Mouse (Mus musculus) liver, embryonic 14.5 days (tissue): Measurements from ENCODE around the gene Ndufaf3. TPM values are rescaled to one million over a fixed set of nuclear protein-coding genes. Genes with fewer than 3 reads are reported as not detected.

ENCODE experiments used
- ATAC-seq: fragments of 200-750 bp; cut with Nextera tagmentation; 2 replicates; pipeline ENCODE4 v1.8.0; 2017; ENCODE audit warnings: moderate number of reproducible peaks, mild to moderate bottlenecking, moderate library complexity; ENCODE audit not compliant: insufficient read depth
- DNase-seq, 3 experiments: peaks; one replicate each; pipeline ENCODE4 v3.0.0-alpha.2; 2012 to 2013; ENCODE audit warnings: low read depth in 3 of 3, low spot score in 3 of 3
- H3K27ac ChIP-seq: fragments of 300-500 bp; sonication (generic); 2 replicates; pipeline ENCODE4 v1.5.1; 2014; ENCODE audit warnings: moderate library complexity, mild to moderate bottlenecking, control low read depth, inconsistent platforms
- H3K27me3 ChIP-seq: fragments of 300-500 bp; sonication (generic); 2 replicates; pipeline ENCODE4 v1.6.1; 2014; ENCODE audit warnings: mild to moderate bottlenecking, low read length, moderate library complexity; ENCODE audit not compliant: control insufficient read depth, insufficient read depth
- H3K36me3 ChIP-seq: fragments of 300-500 bp; sonication (generic); replicated peaks from 2 replicates; pipeline ENCODE4 v1.6.1; 2014; ENCODE audit warnings: low read depth; ENCODE audit not compliant: control insufficient read depth, insufficient read depth
- H3K4me1 ChIP-seq, 2 experiments: fragments of 200-500 bp in 1 of 2; fragments of 300-500 bp in 1 of 2; sonication (generic) in 1 of 2; replicated peaks; 2 replicates each; pipeline ENCODE4 v1.6.1; 2012 to 2014; ENCODE audit warnings: antibody characterized with exemption in 1 of 2, inconsistent platforms in 1 of 2, low read length in 1 of 2; ENCODE audit not compliant: control insufficient read depth in 2 of 2, insufficient read depth in 2 of 2
- H3K4me2 ChIP-seq: fragments of 300-500 bp; sonication (generic); 2 replicates; pipeline ENCODE4 v1.6.1; 2014; ENCODE audit warnings: low read depth, mild to moderate bottlenecking, control low read depth, moderate library complexity
- H3K4me3 ChIP-seq, 2 experiments: fragments of 200-500 bp in 1 of 2; fragments of 300-500 bp in 1 of 2; sonication (generic) in 1 of 2; 2 replicates each; pipeline ENCODE4 v1.5.1; 2012 to 2014; ENCODE audit warnings: low read depth in 2 of 2, low read length in 2 of 2, mild to moderate bottlenecking in 2 of 2, control low read depth in 1 of 2, inconsistent platforms in 1 of 2, moderate library complexity in 1 of 2; ENCODE audit not compliant: insufficient read depth in 1 of 2
- H3K9ac ChIP-seq: fragments of 300-500 bp; sonication (generic); replicated peaks from 2 replicates; pipeline ENCODE4 v1.6.1; 2014; ENCODE audit warnings: mild to moderate bottlenecking, control low read depth, moderate library complexity
- H3K9me3 ChIP-seq: fragments of 300-500 bp; sonication (generic); 2 replicates; pipeline ENCODE4 v1.6.1; 2016; ENCODE audit warnings: low read length, mixed read lengths; ENCODE audit not compliant: control insufficient read depth
- CTCF ChIP-seq: IDR thresholded peaks from 2 replicates; pipeline ENCODE4 v1.5.1; 2016; ENCODE audit warnings: antibody characterized with exemption, low read depth, control low read depth
- EP300 ChIP-seq: IDR thresholded peaks from 2 replicates; pipeline ENCODE4 v1.6.1; 2016; ENCODE audit warnings: antibody characterized with exemption, low read depth
- WGBS: fragments of 180-500 bp; shearing (Covaris S2); extraction: QIAGEN DNeasy Blood & Tissue Kit; methylation state at CpG from one replicate; pipeline ENCODE4 v1.1.7; 2014; ENCODE audit not compliant: insufficient replicate concordance; 5-methylcytosine and 5-hydroxymethylcytosine counted together
- polyA plus RNA-seq, 2 experiments: library from polyadenylated mRNA; depleted of rRNA in 1 of 2; stranded (reverse) in 1 of 2; unstranded in 1 of 2; fragments of >200 nt; fragmentation: Nextera tagmentation in 1 of 2; extraction: Ambion mirVana in 1 of 2; gene quantifications; 2 replicates each; pipeline versions ENCODE4 v1.2.1 to v1.2.3; 2012 to 2014

The Ndufaf3 gene
- polyA plus RNA-seq, 2 experiments = 12.1 to 36.1 TPM

DNA sequence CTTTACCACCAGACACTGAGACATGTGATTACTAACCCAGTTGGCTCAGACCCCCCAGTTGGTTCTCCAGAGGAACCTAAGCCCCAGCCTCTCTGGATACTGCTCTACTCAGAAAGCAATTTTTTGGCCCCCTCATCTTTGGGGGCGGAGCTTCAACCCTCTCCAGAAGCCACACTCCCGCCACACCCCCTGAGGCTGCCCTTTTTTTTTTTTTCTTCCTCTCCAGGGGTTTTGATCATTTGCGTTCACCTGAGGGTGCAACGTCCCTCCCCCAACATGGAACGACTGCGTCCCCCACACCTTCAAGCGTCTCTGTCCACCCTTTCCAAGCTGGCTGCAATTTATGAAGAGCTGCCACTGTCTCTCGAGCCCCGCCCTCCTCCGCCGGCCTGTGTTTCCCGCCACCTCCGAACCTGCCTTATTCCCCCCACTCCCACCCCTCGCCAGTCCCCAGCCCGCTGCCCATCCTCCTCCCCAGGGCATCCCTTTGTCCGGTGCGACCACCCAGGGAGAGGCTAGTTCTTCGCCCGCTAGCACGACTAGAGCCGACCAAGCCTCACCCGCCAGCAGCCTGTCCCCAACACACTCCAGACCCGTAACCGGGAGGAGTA lies 10.8 kb upstream of the Ndufaf3 start:
- DNase-seq = no peak

DNA sequence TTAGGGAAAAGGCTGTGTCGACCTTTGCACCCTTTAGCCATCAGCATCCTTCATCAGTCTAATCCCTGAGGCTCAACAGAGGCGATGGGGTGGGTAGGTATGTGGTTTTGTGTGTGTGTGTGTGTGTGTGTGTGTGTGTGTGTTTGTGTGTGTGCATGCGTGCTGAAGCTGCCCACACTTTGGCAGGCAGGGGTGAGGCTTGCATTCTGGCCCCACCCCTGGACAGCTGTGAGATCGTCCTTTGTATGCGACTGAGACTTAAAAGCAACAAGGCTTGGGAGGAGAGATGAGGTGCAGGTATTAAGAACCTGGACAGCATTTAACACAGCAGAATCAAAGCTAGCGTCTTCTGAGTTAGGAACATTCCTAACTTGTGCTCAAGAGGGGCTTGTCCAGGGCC lies 9.8 kb upstream of the Ndufaf3 start:
- ATAC-seq (no peak), DNase-seq (no peak)
- Histone ChIP-seq H3K4me3 (no peak overlapping the region), H3K27me3 (no peaks in the 10 kb centered on the region), H3K4me1 (peaks cover 3 to 13% of the 10 kb centered on the region in 2 experiments; a peak in 2 of 4 replicates), H3K9me3 (no peaks in the 10 kb centered on the region), H3K4me2 (no peak overlapping the region), H3K9ac (no peak overlapping the region), H3K36me3 (peaks cover 4% of the 10 kb centered on the region), H3K27ac (no peak overlapping the region)
- WGBS = 65% methylated on average over 6 of the region's 6 CpGs
- no peak for TF ChIP-seq CTCF
- TF ChIP-seq EP300 = no peak

More for the DNA sequence above, 10.8 kb upstream of the Ndufaf3 start:
- Histone ChIP-seq H3K9me3 (no peaks in the 10 kb centered on the region), H3K36me3 (no peaks in the 10 kb centered on the region), H3K27ac (peak overlapping the region; percentile 38; the same call in 1 of the 2 replicates), H3K4me3 (peak overlapping the region; percentile 76 to 81), H3K27me3 (no peaks in the 10 kb centered on the region), H3K4me2 (peak overlapping the region; percentile 71), H3K4me1 (peaks cover 3 to 13% of the 10 kb centered on the region in 2 experiments; a peak in 2 of 4 replicates), H3K9ac (peak overlapping the region; percentile 80)
- TF ChIP-seq CTCF (no peak), EP300 (no peak)
- WGBS = 0% methylated on average over 24 of the region's 24 CpGs
- peak; percentile 24; the same call in 1 of the 2 replicates for ATAC-seq

DNA sequence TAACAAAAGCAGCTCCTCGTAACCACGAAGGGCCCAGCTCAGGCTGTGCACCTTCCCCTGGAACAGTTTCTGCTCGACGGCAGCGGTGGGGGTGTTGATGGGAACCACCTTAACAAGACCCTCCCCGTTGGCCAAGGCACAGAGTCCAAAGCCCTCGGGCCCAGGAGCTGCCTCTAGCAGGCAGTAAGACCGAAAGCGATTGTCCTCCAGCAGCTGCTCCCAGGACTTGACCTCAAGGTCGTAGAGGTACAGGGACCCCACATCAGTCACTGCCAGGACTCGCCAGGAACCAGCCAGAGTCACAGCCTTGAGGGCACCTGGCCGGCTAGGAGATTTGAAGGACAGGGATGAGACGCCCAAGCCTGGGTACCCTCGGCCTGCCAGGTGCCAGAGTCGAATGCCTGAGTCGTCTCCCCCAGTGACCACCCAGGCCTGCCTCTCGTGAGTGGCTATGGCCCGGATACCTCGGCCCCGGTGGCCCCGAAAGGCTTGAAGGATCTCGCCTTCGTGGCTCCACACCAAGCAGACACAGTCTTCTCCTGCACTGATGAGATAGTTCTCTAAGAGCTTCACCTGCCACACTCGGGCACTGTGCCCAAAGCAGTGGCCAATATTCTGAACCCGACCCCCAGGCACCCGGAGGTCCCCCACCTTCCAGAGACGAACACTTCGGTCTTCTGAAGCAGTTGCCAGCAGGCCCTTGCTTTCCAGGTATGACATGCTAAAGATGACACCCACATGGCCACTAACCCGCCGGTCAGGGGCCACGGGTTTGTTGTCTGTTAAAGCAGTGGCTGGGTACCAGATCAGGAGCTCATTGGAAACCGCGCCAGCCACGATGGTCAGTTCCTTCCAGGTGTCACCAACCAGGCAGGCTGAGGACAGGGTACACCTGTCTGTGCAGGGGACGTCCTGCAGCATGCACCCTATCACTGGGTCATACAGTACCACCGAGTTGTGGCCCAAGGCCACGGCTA lies 8.4 kb upstream of the Ndufaf3 start:
- Histone ChIP-seq H3K4me3 (no peak overlapping the region), H3K9me3 (no peaks in the 10 kb centered on the region), H3K9ac (no peak overlapping the region), H3K27ac (no peak overlapping the region), H3K4me2 (no peak overlapping the region), H3K4me1 (peaks cover 3 to 15% of the 10 kb centered on the region in 2 experiments; a peak in 2 of 4 replicates), H3K27me3 (no peaks in the 10 kb centered on the region), H3K36me3 (peaks cover 6% of the 10 kb centered on the region)
- 78% methylated on average over 37 of the region's 37 CpGs for WGBS
- ATAC-seq = no peak
- TF ChIP-seq EP300 (no peak), CTCF (no peak)
- no peak for DNase-seq

DNA sequence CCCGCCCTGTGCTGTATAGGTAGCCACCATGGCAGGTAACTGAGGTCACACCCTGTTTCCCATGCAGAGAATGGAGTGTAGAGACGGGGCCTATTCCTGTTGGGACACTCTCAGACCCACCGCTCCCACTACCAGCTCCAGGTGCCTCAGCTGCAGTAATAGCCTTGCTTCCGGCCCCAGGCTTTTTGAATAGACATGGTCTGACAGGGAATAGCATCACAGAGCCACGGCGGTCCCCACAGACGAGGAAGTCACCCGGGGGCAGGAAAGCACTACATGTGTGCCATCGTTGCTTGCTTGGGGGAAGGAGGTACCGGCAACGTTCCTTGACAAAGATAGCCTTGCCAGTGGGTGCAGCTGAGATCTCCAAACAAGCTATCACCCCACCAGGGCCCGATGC lies 7.7 kb upstream of the Ndufaf3 start:
- H3K9ac ChIP-seq = no peak overlapping the region
- no peaks in the 10 kb centered on the region for H3K27me3 ChIP-seq
- H3K36me3 ChIP-seq = peaks cover 6% of the 10 kb centered on the region
- ATAC-seq = no peak
- DNase-seq = no peak
- no peaks in the 10 kb centered on the region for H3K9me3 ChIP-seq
- H3K4me3 ChIP-seq = no peak overlapping the region
- no peak overlapping the region for H3K27ac ChIP-seq
- WGBS = 73% methylated on average over 12 of the region's 12 CpGs
- peaks cover 3 to 15% of the 10 kb centered on the region in 2 experiments; a peak in 2 of 4 replicates for H3K4me1 ChIP-seq
- TF ChIP-seq CTCF (no peak), EP300 (no peak)
- H3K4me2 ChIP-seq = no peak overlapping the region
